Mouse (Mus musculus) embryonic fibroblast, embryonic 13.5 days (primary cell): ENCODE measurements around the gene Pqlc3. TPM values are rescaled to one million over a fixed set of nuclear protein-coding genes. Genes with fewer than 3 reads are reported as not detected.
A peak's percentile ranks its signal among the peaks of the same experiment; 100 is the strongest.

Source experiments
- H3K27ac ChIP-seq: 2 replicates; pipeline ENCODE4 v1.5.1; 2012; ENCODE audit warnings: low read length, control low read depth, inconsistent platforms; ENCODE audit not compliant: insufficient read depth
- H3K4me1 ChIP-seq: 2 replicates; pipeline ENCODE4 v1.6.1; 2011; ENCODE audit warnings: low read length; ENCODE audit not compliant: control insufficient read depth, insufficient read depth
- H3K4me3 ChIP-seq: 2 replicates; pipeline ENCODE4 v1.5.1; 2011; ENCODE audit warnings: mild to moderate bottlenecking, control low read depth, low read length; ENCODE audit not compliant: insufficient read depth
- CTCF ChIP-seq: IDR thresholded peaks from 2 replicates; pipeline ENCODE4 v1.5.1; 2011; ENCODE audit warnings: mild to moderate bottlenecking, control low read depth, low read length, moderate library complexity, borderline replicate concordance; ENCODE audit not compliant: insufficient read depth
- POLR2A ChIP-seq: IDR thresholded peaks from 2 replicates; pipeline ENCODE4 v1.6.1; 2011; ENCODE audit warnings: low read depth, mild to moderate bottlenecking, control low read depth, low read length, moderate library complexity
- polyA plus RNA-seq: library from polyadenylated mRNA; stranded (reverse); fragments of >200 nt; gene quantifications from 2 replicates; pipeline ENCODE4 v1.2.4, GENCODE M21; 2011; ENCODE audit warnings: low read depth; ENCODE audit not compliant: missing spikeins, insufficient read length

Gene Pqlc3
- 75.1 and 77.4 TPM in 2 replicates for polyA plus RNA-seq

- peak within 1 kb of the TSS; percentile 69 for H3K27ac ChIP-seq
- peak within 1 kb of the TSS; percentile 78 for H3K4me3 ChIP-seq
- H3K4me1 ChIP-seq: peaks cover 7% of the 10 kb centered on the region; the same call in 1 of the 2 replicates
- TF ChIP-seq CTCF (no peak), POLR2A (peak; percentile 81)
These were observed at the start of gene Pqlc3 for GRCm38 (mm10) chr12:16999739-17000497. Gene Pqlc3 (minus strand): TSS chr12:17000408.

GRCm38 (mm10) chr12:17049796-17050195, 49.6 kb upstream of the Pqlc3 start:
- no peak overlapping the region for H3K27ac ChIP-seq
- H3K4me1 ChIP-seq: no peaks in the 10 kb centered on the region
- TF ChIP-seq CTCF (no peak), POLR2A (no peak)
- H3K4me3 ChIP-seq: no peak overlapping the region

GRCm38 (mm10) chr12:17048979-17049612, 48.9 kb upstream of the Pqlc3 start:
- no peak overlapping the region for H3K27ac ChIP-seq
- no peaks in the 10 kb centered on the region for H3K4me1 ChIP-seq
- TF ChIP-seq CTCF (no peak), POLR2A (no peak)
- no peak overlapping the region for H3K4me3 ChIP-seq

GRCm38 (mm10) chr12:17043311-17043710, 43.1 kb upstream of the Pqlc3 start:
- Histone ChIP-seq H3K4me1 (peaks cover 18% of the 10 kb centered on the region), H3K4me3 (no peak overlapping the region), H3K27ac (no peak overlapping the region)
- TF ChIP-seq POLR2A (no peak), CTCF (no peak)

GRCm38 (mm10) chr12:17040567-17040966, 40.4 kb upstream of the Pqlc3 start:
- Histone ChIP-seq H3K27ac (peak overlapping the region; percentile 72; the same call in 1 of the 2 replicates), H3K4me1 (peaks cover 20% of the 10 kb centered on the region), H3K4me3 (no peak overlapping the region)
- no peak for TF ChIP-seq POLR2A
- no peak for TF ChIP-seq CTCF

GRCm38 (mm10) chr12:17039415-17039814, 39.2 kb upstream of the Pqlc3 start:
- H3K27ac ChIP-seq: peak overlapping the region; percentile 72; the same call in 1 of the 2 replicates
- TF ChIP-seq CTCF: no peak
- no peak overlapping the region for H3K4me3 ChIP-seq

GRCm38 (mm10) chr12:17038246-17038645, 38.0 kb upstream of the Pqlc3 start:
- H3K4me3 ChIP-seq: no peak overlapping the region
- H3K27ac ChIP-seq: no peak overlapping the region
- H3K4me1 ChIP-seq: peaks cover 20% of the 10 kb centered on the region
- no peak for TF ChIP-seq CTCF
- TF ChIP-seq POLR2A: no peak

More at GRCm38 (mm10) chr12:17039415-17039814, 39.2 kb upstream of the Pqlc3 start:
- H3K4me1 ChIP-seq: peaks cover 20% of the 10 kb centered on the region

- H3K4me1 ChIP-seq: peaks cover 20% of the 10 kb centered on the region
- TF ChIP-seq CTCF (no peak), POLR2A (no peak)
- H3K4me3 ChIP-seq: no peak overlapping the region
- no peak overlapping the region for H3K27ac ChIP-seq
These were observed 36.9 kb upstream of the Pqlc3 start for GRCm38 (mm10) chr12:17037053-17037610.

- Histone ChIP-seq H3K4me1 (peaks cover 20% of the 10 kb centered on the region), H3K4me3 (no peak overlapping the region), H3K27ac (no peak overlapping the region)
- no peak for TF ChIP-seq CTCF
- no peak for TF ChIP-seq POLR2A
These were observed 36.3 kb upstream of the Pqlc3 start for GRCm38 (mm10) chr12:17036532-17036931.

GRCm38 (mm10) chr12:17035128-17035527, 34.9 kb upstream of the Pqlc3 start:
- H3K4me1 ChIP-seq: peaks cover 9% of the 10 kb centered on the region
- TF ChIP-seq POLR2A (no peak), CTCF (no peak)
- H3K27ac ChIP-seq: no peak overlapping the region
- no peak overlapping the region for H3K4me3 ChIP-seq
